Mouse (Mus musculus): ENCODE measurements around the gene Plxnd1. TPM values are rescaled to one million over a fixed set of nuclear protein-coding genes. Genes with fewer than 3 reads are reported as not detected.
A peak's percentile ranks its signal among the peaks of the same experiment; 100 is the strongest.

The Plxnd1 gene
- total and polyA plus RNA-seq, 2 experiments from 2014 or later: 37.7 to 82.4 TPM

DNA sequence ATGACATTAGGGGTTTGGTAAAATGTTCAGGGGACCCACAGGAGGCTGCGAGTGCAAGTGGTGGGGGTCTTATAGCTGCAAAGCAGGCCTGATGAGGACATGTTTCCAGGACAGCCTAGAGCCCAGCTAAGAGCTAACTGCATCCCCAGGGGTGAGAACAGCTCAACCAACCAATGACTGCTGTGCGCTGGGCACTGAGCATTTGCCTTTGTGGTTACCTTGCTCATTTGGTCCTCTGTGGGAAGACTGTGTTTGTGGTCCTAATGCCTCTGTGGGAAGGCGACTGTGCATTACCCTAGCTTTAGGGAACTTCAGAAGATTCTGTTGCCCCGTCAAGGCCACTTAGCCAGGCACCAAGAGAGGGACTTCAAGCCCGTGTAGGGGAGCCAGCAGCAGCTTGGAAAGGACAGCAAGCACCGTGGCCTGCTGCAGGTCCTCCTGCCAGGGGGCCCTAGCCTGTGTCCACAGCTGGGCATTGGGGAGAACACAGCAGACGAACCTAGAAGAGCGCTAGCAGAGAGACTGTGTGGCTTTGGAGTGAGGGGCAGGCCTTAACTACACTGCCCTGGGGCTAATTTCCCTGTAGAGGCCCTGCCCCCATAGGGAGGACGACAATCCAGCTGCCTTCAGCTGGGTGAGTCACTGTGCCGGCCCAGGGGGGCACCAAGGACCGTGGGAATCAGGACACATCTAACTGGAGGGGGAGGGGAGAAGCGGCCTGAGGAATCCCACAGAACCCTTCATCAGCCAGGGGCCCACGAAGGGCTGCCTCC lies 3.5 kb downstream of the Plxnd1 start:
- H3K4me3 ChIP-seq (ENCODE audit: low read depth, low read length): peak overlapping the region; percentile 65
- no peaks in the 10 kb centered on the region; the same call in 1 of the 2 replicates for H3K36me3 ChIP-seq (replicated peaks; ENCODE audit: control insufficient read depth, insufficient read depth, low read length)
- TF ChIP-seq CTCF (IDR thresholded peaks at IDR 0.05; ENCODE audit: low read depth) (no peak), EP300 (IDR thresholded peaks at IDR 0.05; ENCODE audit: low read depth) (no peak)
- peak overlapping the region; percentile 64 for H3K4me2 ChIP-seq (ENCODE audit: low read depth, low read length)
- DNase-seq (ENCODE audit: low spot score) (no peak), ATAC-seq (ENCODE audit: insufficient read depth, low read depth) (no peak)
- H3K4me1 ChIP-seq (ENCODE audit: control insufficient read depth, insufficient read depth): peaks cover 3% of the 10 kb centered on the region; the same call in 1 of the 2 replicates
- H3K9me3 ChIP-seq (replicated peaks; ENCODE audit: control insufficient read depth, low read length): peaks cover 11% of the 10 kb centered on the region
- peak overlapping the region; percentile 28 for H3K27ac ChIP-seq (ENCODE audit: low read depth)
- 36% methylated on average over 13 of the region's 13 CpGs for WGBS
- H3K9ac ChIP-seq (replicated peaks; ENCODE audit: low read depth, low read length): peak overlapping the region; percentile 71
- peaks cover 26% of the 10 kb centered on the region for H3K27me3 ChIP-seq (ENCODE audit: control insufficient read depth, insufficient read depth, low read length)

DNA sequence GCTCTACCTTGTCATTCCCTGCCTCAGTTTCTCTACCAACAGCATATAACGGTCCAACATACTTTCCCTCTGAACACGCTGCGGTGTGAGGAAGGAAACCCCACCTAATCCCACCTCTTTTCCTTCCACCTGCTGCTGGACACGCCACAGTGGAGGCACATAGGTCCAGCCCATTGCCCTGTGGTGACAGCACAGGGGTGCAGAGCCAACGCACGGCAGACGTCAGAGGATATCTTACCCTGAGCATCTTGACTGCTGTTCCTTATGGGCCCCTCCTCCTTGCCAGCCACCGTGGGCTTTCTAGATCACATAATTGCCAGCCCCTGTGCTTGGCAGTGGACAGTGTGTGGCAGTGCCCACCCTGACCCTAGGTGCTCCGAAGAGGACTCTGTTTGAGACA lies 4.3 kb downstream of the Plxnd1 start:
- 52% methylated on average over 9 of the region's 9 CpGs for WGBS
- no peak for DNase-seq (ENCODE audit: low spot score)
- H3K4me1 ChIP-seq (ENCODE audit: control insufficient read depth, insufficient read depth): peaks cover 11% of the 10 kb centered on the region; the same call in 1 of the 2 replicates

DNA sequence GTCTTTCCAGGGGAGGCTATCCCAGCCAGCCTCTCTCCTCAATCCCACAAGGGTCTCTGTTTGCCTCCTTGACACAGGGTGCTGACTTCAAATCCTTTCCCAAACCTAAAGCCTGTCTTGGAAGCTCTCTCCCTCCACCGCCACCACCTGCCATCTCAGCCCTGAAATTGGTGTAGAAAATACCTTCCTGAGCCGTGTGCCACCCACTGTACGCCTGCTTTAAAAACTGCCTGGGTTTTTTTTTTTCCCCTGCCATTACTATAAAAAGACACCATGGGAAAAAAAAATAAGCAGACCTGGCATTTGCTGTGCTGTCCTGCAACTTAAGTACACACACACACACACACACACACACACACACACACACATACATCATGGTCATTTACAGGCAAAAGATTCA lies 4.7 kb downstream of the Plxnd1 start:
- Histone ChIP-seq H3K27me3 (ENCODE audit: control insufficient read depth, insufficient read depth, low read length) (peaks cover 26% of the 10 kb centered on the region), H3K36me3 (replicated peaks; ENCODE audit: control insufficient read depth, insufficient read depth, low read length) (no peaks in the 10 kb centered on the region; the same call in 1 of the 2 replicates), H3K4me2 (ENCODE audit: low read depth, low read length) (peak overlapping the region; percentile 64), H3K27ac (ENCODE audit: low read depth) (peak overlapping the region; percentile 8; the same call in 1 of the 2 replicates), H3K4me1 (ENCODE audit: control insufficient read depth, insufficient read depth) (peaks cover 12% of the 10 kb centered on the region; the same call in 1 of the 2 replicates), H3K9ac (replicated peaks; ENCODE audit: low read depth, low read length) (peak overlapping the region; percentile 38), H3K4me3 (ENCODE audit: low read depth, low read length) (peak overlapping the region; percentile 65), H3K9me3 (replicated peaks; ENCODE audit: control insufficient read depth, low read length) (peaks cover 9% of the 10 kb centered on the region)
- ATAC-seq (ENCODE audit: insufficient read depth, low read depth) (no peak), DNase-seq (ENCODE audit: low spot score) (no peak)
- 68% methylated on average over 3 of the region's 3 CpGs for WGBS
- TF ChIP-seq EP300 (IDR thresholded peaks at IDR 0.05; ENCODE audit: low read depth) (no peak), CTCF (IDR thresholded peaks at IDR 0.05; ENCODE audit: low read depth) (no peak)

More for the DNA sequence above, 4.3 kb downstream of the Plxnd1 start:
- Histone ChIP-seq H3K36me3 (replicated peaks; ENCODE audit: control insufficient read depth, insufficient read depth, low read length) (no peaks in the 10 kb centered on the region; the same call in 1 of the 2 replicates), H3K9me3 (replicated peaks; ENCODE audit: control insufficient read depth, low read length) (peaks cover 11% of the 10 kb centered on the region), H3K9ac (replicated peaks; ENCODE audit: low read depth, low read length) (peak overlapping the region; percentile 38), H3K4me3 (ENCODE audit: low read depth, low read length) (peak overlapping the region; percentile 65), H3K4me2 (ENCODE audit: low read depth, low read length) (peak overlapping the region; percentile 64), H3K27ac (ENCODE audit: low read depth) (peak overlapping the region; percentile 28; the same call in 1 of the 2 replicates), H3K27me3 (ENCODE audit: control insufficient read depth, insufficient read depth, low read length) (peaks cover 26% of the 10 kb centered on the region)
- ATAC-seq (ENCODE audit: insufficient read depth, low read depth): no peak
- TF ChIP-seq EP300 (IDR thresholded peaks at IDR 0.05; ENCODE audit: low read depth): no peak
- no peak for TF ChIP-seq CTCF (IDR thresholded peaks at IDR 0.05; ENCODE audit: low read depth)

DNA sequence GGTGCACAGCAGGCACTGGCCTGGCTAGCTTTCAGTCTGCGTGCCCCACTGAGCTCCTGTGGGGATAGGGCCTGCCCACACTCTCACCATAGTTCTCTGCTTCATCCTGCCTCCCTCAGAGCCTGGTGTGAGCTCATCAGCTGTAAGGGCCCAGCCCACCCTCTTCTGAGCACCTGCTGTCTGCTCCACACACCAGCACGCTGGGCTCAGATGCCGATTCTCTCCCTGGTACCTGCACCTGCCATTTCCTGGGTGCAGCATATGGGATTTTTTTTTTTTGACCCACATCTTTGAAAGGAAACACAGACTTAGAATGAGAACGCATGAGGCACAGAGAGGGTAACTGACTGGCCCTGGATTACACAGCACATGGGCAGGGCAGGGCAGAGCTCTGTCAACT lies 5.2 kb downstream of the Plxnd1 start:
- DNase-seq (ENCODE audit: low spot score): no peak
- Histone ChIP-seq H3K27ac (ENCODE audit: low read depth) (peak overlapping the region; percentile 8; the same call in 1 of the 2 replicates), H3K27me3 (ENCODE audit: control insufficient read depth, insufficient read depth, low read length) (peaks cover 24% of the 10 kb centered on the region), H3K9ac (replicated peaks; ENCODE audit: low read depth, low read length) (no peak overlapping the region), H3K9me3 (replicated peaks; ENCODE audit: control insufficient read depth, low read length) (peaks cover 5% of the 10 kb centered on the region; the same call in 1 of the 2 replicates), H3K4me2 (ENCODE audit: low read depth, low read length) (peak overlapping the region; percentile 64), H3K36me3 (replicated peaks; ENCODE audit: control insufficient read depth, insufficient read depth, low read length) (no peaks in the 10 kb centered on the region; the same call in 1 of the 2 replicates), H3K4me1 (ENCODE audit: control insufficient read depth, insufficient read depth) (peaks cover 12% of the 10 kb centered on the region; the same call in 1 of the 2 replicates), H3K4me3 (ENCODE audit: low read depth, low read length) (peak overlapping the region; percentile 65)
- TF ChIP-seq CTCF (IDR thresholded peaks at IDR 0.05; ENCODE audit: low read depth) (no peak), EP300 (IDR thresholded peaks at IDR 0.05; ENCODE audit: low read depth) (no peak)
- 65% methylated on average over 4 of the region's 4 CpGs for WGBS
- ATAC-seq (ENCODE audit: insufficient read depth, low read depth): no peak

DNA sequence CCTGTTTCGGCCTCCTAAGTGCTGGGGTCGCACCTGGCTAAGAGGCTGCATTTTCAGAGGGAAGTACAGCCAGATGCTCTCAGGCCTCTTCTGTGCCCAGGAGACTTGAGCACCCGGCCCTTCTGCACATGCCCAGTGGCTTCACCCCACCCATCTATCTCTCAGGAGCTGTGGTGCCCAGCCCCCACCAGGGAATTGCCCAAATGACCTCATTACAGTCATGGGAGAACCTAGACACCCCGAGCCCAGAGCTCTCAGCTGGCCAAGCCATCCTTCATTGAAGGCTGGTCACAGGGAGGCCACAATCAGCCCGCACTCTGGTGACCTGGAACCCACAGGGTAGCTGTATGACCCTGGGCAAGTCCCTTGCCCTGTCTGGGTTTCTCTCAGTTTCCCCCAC lies 5.8 kb downstream of the Plxnd1 start:
- H3K9me3 ChIP-seq (replicated peaks; ENCODE audit: control insufficient read depth, low read length): no peaks in the 10 kb centered on the region
- no peak for ATAC-seq (ENCODE audit: insufficient read depth, low read depth)
- WGBS: 68% methylated on average over 5 of the region's 5 CpGs
- H3K4me2 ChIP-seq (ENCODE audit: low read depth, low read length): peak overlapping the region; percentile 64
- no peak for DNase-seq (ENCODE audit: low spot score)
- no peaks in the 10 kb centered on the region; the same call in 1 of the 2 replicates for H3K36me3 ChIP-seq (replicated peaks; ENCODE audit: control insufficient read depth, insufficient read depth, low read length)
- peaks cover 18% of the 10 kb centered on the region for H3K27me3 ChIP-seq (ENCODE audit: control insufficient read depth, insufficient read depth, low read length)
- H3K4me3 ChIP-seq (ENCODE audit: low read depth, low read length): peak overlapping the region; percentile 65
- TF ChIP-seq CTCF (IDR thresholded peaks at IDR 0.05; ENCODE audit: low read depth): no peak
- TF ChIP-seq EP300 (IDR thresholded peaks at IDR 0.05; ENCODE audit: low read depth): no peak
- H3K4me1 ChIP-seq (ENCODE audit: control insufficient read depth, insufficient read depth): peaks cover 12% of the 10 kb centered on the region; the same call in 1 of the 2 replicates
- H3K9ac ChIP-seq (replicated peaks; ENCODE audit: low read depth, low read length): no peak overlapping the region
- H3K27ac ChIP-seq (ENCODE audit: low read depth): peak overlapping the region; percentile 7; the same call in 1 of the 2 replicates

All from heart, postnatal 0 days (tissue).